ENCODE assay signal across 1 mouse cellular context in genomic region chr2:154892201-154893044, GRCm38 (mm10).
TF ChIP-seq lines count a peak whose summit lies in the region.

Gene Eif2s2, minus strand, starts transcription at chr2:154892935.

TF ChIP-seq in CH12.LX, 34 proteins besides CTCF, POLR2A, EP300 and RAD21 (continued from another document):
- no peak for TF ChIP-seq JUN (IDR thresholded peaks at IDR 0.05; ENCODE audit: insufficient read depth, low read depth, low read length)
- peak; percentile 85; the same call in 1 of the 2 replicates for TF ChIP-seq SIN3A (IDR thresholded peaks at IDR 0.05; ENCODE audit: low read length)
- no peak for TF ChIP-seq ZC3H11A (IDR thresholded peaks at IDR 0.05; ENCODE audit: low read depth, low read length)
- TF ChIP-seq MXI1 (IDR thresholded peaks at IDR 0.05; ENCODE audit: low read depth, low read length) = peak; percentile 73
- no peak for TF ChIP-seq USF2 (conservative IDR thresholded peaks at IDR 0.05; ENCODE audit: low read depth, low read length)
- peak; percentile 50; the same call in 1 of the 2 replicates for TF ChIP-seq MYC (IDR thresholded peaks at IDR 0.05; ENCODE audit: low read depth, low read length)
- no peak for TF ChIP-seq RCOR1 (conservative IDR thresholded peaks at IDR 0.05; ENCODE audit: low read depth, low read length)
- TF ChIP-seq SMC3 (IDR thresholded peaks at IDR 0.05; ENCODE audit: low read depth, low read length) = no peak
- TF ChIP-seq MAZ (IDR thresholded peaks at IDR 0.05; ENCODE audit: low read depth, low read length) = 0 out of 2 replicates have a peak, but pooled peaks have one; percentile 17
- TF ChIP-seq E2F4 (IDR thresholded peaks at IDR 0.05; ENCODE audit: insufficient replicate concordance, low read depth, low read length) = peak; percentile 93; the same call in 1 of the 2 replicates
- TF ChIP-seq CHD2 (IDR thresholded peaks at IDR 0.05; ENCODE audit: low read length) = peak; percentile 79
- TF ChIP-seq ELF1 (IDR thresholded peaks at IDR 0.05; ENCODE audit: low read depth, low read length) = peak; percentile 65
- peak; percentile 75; the same call in 1 of the 2 replicates for TF ChIP-seq POLR2AphosphoS2 (IDR thresholded peaks at IDR 0.05; ENCODE audit: low read depth, low read length)
